Mouse (Mus musculus): Measurements from ENCODE around the gene Tnfaip8l1.

DNA sequence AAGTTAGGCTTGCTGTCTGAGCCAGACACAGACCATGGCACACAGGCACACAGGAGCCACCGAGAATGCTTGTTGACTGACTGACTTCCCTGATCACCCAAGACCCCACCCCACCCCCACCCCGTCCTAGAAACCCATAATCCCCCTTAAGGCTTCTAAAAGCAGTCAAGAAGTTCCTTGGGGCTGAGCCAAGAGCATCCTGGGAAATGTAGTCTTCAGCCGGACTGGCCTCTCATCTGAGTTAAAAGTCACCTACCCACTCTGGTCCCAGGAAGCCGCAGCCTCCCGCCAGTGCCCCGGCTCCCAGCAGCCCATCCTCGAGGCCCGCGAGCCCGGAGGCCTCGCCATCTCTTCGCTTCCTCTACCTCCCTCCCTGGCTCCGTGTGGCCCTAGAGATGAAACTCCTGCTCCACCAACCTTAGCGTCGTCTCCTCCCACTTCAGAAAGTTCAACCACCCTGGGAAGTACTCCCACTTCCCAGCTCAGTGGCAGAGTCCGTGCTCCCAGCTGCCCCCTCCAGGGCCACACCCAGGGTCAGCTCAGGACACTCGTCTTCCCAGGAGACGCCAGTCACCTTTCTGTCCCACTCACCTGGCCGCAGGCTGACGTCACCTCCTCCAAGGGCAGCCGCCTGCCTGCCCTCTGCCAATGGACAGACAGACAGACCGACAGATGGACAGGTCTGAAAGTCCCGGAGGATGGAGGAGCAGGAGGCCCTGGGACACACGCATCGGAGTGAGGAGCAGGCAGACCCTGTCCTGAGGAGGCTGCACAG is 24.3 kb upstream of the Tnfaip8l1 start:
- TF ChIP-seq POLR2A (IDR thresholded peaks at IDR 0.05; ENCODE audit: borderline replicate concordance, extremely low read depth, low read depth, low read length) (no peak), CTCF (IDR thresholded peaks at IDR 0.05; ENCODE audit: insufficient read depth, low read length) (no peak)

Data from lung, adult 2 months (tissue).